Mouse (Mus musculus): ENCODE measurements around the gene Rnf220.

The Rnf220 gene

DNA sequence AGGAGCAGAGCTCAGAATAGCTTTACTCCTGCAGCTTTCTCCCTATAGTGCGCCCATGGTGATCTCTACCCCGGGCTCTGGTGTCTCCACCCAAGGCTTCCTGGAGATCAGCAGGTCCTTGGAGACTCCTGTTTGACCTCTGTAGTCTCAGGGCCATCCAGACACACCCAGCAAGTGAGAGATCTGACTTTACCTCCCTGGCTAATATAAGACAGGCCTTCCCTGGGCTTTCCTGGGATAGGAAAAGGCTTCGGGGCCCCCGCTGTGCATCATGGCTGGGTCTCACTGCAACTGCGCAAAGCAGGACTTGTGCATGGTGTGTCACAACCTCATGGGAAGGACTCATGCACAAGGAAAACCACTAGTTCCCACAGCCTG lies 116.3 kb downstream of the Rnf220 start:
- no peak for DNase-seq (ENCODE audit: low read depth, low spot score)

DNA sequence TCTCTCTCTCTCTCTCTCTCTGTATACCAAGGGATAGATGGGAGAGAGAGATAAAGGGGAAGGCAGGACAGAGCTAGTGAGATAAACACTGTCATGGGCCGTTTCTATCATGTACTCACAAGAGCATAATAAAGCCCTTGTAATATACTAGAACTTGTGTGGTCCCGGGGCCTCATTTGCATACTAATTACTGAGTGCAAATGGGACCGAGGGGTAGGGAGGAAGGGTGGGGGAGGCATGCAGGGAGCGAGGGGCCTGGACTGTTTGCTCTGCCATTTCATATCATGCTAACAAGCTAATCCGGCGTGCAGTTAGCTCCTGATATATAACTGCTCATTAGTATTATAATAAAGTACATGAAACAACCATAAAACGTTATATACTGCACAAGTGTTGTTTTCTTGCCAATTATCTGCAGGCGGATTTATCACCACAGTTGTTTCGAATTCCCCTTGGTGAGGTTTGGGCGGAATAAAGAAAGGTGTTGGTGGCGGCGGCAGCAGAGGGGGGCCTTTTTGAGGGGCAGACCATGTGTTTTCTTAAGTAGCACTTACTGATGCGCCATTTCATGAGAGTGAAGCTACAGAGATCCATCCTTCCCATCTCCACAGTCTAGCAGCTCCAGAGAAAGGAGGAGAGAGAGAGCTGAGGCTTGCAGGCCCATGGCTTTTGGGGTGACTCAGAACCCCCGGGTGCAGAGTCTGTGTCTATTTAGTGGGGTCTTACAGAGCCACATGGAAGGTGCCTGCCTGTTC lies 116.9 kb downstream of the Rnf220 start:
- DNase-seq (ENCODE audit: low read depth, low spot score) = no peak

DNA sequence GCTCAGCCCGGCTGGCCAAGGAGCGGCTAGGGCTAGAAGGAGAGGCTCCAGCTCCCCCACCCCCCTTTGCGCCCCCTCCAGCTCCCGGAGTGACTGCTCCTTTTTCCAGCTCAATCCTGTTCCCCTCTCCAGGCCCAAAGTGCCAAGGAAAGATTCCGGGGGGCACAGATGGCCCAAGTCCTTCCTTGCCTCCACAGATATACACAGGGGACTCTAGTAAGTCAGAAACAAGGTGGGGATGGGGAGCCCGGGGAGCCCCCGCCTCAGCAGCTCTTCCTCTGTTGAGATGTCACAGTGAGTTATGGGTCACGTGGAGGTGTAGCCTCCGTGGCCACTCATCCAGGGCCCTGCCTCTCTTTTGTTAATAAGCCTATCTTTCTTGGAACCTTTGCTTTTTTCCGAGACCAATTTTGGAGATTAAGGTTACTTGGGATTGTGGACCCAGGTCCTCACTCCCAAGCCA lies 122.7 kb downstream of the Rnf220 start:
- no peak for DNase-seq (ENCODE audit: low read depth, low spot score)

DNA sequence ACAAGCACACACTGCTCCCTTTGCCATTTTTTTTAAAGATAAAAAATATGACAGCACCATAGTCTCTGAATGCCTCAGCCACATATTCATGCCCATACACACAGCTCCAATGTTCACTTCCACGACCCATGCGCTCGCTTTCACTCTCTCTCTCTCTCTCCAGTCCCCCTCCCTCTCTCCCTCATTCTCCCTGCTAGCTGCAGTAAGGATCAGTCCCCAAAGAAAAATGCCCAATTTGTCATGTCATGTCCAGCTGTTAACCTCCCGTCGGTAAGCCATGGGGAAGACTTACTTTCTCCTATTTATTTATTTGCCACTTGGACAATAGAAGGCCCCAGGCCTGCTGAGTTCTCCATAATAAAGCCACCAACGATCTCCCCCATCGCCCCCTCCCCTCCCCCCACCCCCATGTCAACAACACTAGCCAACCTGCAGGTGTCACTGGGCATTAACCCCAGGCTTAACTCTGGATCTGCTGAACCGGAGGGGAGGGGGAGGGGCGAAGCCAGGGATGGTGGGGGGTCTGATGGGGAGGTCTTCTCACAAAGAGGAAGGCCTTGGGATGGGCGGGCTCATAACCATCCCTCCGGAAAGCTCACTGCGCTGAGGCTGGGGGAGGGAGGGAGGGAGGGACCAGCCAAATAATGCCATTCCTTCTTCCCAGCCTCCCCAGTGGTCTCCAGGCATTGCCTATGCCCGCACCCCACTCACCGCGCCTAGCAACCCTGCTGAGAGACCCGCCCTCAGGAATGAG lies 123.4 kb downstream of the Rnf220 start:
- DNase-seq (ENCODE audit: low read depth, low spot score) = no peak

DNA sequence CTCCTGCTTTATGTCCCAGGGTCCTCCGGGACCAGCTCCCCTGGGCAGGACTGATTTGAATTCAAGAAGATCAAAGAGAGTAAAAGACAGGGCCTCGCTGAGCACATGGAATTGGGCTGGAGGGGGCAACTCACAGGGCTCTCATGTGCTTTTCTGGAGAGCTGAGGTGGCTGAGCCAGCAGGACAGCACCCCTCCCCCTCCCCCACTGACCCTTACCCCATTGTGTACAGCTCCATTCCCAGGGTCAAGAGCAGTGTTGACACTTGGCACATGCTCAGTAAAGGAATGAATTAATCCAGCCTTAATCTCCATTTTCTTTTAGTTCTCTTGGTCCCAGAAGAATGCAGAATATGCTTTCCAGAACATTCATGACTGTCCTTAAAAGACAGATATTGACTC lies 125.0 kb downstream of the Rnf220 start:
- no peak for DNase-seq (ENCODE audit: low read depth, low spot score)

DNA sequence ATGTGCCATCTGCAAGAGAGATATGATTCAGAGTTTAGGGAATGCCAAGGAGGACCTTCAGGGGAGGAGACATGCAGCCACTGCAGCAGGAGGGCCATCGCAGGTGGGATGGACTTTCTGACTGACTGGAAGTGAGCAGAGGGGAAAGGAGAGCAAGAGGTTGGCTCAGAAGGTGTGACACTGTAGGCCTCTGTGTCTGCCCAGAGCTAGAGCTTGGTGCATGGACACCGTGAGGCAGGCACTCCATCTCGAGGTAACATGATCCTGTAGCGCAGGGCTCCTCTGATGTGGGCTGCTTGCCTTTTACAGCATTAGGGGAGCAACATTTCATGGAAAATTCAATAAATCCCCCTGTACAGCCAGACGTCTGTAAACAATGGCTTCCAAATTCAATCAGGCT lies 126.5 kb downstream of the Rnf220 start:
- DNase-seq (ENCODE audit: low read depth, low spot score) = no peak

DNA sequence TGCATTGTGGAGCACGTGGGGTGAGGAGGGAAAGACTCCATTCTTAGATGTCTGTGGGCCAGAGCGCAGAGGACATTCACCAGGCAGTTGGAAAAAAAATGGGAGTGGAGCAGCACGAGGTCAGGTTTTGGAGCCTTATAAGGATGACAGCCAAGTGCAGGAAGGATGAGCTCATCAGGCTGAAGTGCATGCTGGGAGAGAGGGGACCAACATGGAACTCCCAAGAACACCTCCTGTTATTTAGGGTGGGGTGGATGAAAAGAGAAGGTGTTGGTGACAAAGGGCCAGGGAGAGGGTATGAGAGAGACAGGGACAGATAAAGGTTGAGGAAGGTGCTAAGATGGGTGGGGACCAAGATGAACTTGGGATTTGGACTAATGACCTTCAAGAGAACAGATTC lies 127.3 kb downstream of the Rnf220 start:
- no peak for DNase-seq (ENCODE audit: low read depth, low spot score)

DNA sequence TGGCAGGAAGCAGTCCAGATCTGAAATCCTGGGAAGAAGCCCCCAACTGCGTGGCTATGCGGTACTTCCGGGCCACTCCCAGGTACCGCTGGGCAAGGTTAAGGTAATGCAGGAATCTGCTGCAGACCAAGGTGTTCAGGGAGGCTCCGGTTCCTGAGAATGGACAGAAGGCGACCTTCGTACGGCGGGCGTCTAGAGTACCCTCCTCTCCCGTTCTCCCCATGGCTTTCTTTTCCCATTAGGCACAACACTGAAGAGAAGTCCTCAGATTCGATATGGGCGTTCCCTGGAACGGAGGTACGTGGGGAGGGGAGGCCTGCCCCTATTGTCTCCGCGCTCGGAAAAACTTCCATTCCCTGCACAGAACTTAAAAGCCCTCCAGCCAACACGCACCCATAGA lies 129.5 kb downstream of the Rnf220 start:
- no peak for DNase-seq (ENCODE audit: low read depth, low spot score)

DNA sequence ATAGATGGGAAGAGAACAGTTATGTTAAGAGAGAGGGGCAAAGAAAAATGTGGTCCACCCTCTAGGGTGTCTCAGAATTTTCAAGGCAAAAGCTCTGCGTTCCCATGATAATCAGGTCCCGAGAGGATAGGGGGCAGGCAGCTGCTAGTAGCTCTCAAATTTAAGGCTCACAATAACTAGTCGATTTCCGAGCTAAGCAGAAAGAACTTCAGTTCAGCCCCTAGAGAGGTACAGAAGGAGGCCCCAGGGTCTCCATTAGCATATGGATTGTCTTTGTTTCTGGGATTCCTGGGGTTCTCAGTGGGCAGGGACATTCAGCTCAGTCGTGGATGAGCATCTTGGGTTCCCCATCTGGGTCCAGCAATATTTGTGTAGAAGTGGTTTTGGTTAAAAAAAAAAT lies 134.8 kb downstream of the Rnf220 start:
- no peak for DNase-seq (ENCODE audit: low read depth, low spot score)

DNA sequence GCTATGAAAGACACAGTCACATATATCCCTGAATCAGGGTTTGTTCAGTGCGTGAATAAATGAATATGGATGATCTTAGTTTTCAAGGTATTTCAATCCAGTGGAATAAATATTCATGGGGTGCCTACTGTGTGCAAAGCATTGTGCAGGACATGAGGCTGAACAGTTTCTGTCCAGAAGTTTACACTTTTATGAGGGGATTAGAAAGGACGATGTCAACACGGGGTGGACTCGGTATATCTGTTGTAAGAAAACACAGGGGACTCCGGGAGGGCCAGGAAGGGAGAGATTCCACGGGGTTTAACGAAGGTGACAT lies 135.3 kb downstream of the Rnf220 start:
- no peak for DNase-seq (ENCODE audit: low read depth, low spot score)

DNA sequence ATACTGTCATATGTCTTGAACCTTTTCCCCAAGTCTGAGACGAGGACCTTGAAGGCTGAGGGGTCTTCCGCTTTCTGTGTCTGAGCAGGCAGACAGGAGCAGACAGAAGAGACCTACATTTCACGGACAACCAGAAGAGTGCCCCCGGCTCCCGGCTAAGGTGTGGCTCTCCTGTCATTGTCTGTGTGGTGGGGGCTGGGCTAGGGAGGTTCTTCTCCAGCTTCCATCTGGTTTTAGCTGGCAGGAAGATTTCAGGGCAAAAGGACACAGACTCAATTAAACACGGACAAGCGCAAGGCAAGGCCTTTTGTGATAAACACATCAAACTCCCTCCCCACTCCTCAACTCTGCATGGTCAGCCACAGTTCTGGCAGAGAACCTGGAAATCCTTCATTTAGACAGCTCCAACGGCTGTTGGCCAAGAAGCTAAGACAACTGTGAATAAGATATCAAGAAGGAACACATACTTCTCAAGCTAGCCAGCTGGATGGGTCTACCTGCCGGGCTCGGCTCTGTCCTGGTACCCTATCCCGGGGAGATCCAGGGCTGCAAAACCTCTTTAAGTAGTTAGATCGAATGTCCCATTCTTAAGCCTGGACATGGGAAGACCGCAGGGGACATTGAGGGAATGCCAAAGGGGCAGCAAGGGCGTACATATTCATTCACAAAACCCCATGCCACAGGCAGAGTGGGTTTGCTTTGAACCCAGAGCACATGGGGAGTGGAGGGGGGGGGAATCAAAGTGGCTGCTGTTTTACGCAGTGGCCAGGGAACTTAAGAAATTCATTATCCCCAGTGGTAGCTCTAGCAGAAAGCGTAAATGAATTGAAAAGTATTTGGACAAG lies 135.9 kb downstream of the Rnf220 start:
- DNase-seq (ENCODE audit: low read depth, low spot score) = no peak

DNA sequence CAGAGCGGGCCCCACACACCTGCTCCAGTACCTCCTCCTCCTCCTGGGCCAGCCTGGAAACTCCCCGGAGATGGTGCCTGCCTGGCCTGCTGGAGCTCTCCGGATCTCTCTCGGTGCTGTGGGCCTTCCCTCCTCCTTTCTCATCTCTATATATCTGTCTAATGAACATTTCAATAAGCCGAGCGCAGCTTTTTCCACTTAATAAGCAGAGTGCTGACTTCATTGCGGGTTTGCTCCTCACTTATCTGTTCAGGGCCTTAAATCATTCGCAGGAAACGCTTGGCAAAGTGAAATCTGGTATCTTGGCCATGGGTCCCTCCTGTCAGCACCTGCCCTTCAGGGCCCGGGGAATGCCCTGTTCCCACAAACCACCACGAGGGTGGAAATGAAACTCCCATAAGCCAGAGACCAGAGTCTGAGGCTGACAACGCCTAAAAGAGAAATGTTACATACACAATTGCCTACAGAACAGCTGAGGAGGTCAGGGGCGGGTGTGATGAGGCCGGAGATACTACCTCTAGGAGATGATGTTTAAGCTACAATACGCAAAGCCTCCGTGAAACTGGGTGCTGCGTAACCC lies 137.0 kb downstream of the Rnf220 start:
- DNase-seq (ENCODE audit: low read depth, low spot score) = no peak

DNA sequence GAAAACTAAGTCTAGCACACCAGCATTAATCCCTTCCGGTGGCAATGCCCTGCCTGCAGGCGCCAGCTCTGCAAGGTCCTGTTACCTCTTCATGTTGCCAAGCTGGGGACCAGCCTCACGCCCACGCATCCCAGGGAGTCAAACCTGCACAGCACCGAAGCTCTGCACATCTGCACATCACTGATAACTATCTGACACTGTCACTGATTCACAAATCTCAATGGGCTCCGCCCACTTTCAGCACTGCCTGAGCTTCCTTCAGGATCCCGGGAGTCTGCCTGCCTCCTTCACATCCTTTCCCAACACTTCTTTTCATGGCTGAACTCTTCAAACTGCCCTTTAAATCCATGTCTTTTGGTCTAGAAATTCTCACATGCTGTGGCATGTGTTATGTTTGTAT lies 138.9 kb downstream of the Rnf220 start:
- no peak for DNase-seq (ENCODE audit: low read depth, low spot score)

DNA sequence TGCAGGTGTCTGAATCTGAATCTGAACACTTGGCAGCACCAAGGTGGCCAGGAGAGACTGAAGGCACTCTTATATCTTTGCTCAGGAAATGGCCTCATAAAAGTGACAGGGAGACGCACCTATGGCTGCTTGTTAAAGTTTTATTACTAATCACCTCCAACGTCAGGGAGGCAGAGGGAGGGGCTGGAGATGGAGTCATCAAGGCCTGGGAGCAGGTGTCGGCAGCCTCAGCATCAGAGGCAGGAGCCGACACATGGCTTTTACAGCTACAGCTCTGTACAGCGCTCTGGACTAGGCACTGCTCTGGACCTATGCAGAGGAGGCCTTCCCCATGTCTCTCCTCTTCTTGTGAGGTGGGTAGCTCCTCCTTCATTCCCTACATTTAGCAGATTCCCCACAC lies 139.7 kb downstream of the Rnf220 start:
- no peak for DNase-seq (ENCODE audit: low read depth, low spot score)

DNA sequence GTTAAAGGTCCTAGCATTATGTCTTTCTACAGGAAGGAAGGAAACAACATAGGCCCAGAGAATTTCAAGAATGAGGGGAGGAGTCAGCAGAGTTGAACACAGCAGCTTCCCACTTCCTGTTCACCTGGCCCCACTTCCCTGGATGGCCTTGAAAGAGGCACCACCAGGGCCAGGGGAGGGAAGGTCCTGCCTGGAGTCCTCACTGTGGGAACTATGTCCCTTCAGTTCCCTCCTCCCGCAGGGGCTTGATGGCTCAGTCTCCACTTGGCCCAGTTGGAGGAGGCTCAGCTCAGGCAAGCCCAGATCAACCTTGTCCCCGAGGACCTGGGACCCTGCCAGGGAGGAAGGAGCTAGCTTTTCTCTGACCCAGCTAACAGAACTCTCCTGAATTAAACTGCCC lies 140.6 kb downstream of the Rnf220 start:
- DNase-seq (ENCODE audit: low read depth, low spot score) = no peak

DNA sequence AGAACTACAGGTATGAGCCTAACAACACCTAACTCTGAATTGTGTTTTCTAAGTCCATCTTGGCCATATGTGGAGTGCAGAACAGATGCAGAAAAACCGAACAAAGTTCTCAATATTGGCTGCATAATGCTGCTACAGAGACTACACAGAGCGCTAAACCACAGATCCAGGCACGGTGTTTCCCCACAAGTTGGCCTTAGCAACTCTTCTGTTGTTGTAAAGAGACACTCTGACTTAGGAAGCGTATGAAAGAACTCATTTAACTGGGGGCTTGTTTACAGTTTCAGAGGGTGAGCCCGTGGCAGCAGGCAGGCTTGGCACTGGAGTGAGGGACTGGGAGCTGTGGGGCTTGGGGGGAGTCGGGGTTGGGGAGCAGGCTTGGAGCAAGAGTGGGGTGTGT lies 142.2 kb downstream of the Rnf220 start:
- DNase-seq (ENCODE audit: low read depth, low spot score) = no peak

DNA sequence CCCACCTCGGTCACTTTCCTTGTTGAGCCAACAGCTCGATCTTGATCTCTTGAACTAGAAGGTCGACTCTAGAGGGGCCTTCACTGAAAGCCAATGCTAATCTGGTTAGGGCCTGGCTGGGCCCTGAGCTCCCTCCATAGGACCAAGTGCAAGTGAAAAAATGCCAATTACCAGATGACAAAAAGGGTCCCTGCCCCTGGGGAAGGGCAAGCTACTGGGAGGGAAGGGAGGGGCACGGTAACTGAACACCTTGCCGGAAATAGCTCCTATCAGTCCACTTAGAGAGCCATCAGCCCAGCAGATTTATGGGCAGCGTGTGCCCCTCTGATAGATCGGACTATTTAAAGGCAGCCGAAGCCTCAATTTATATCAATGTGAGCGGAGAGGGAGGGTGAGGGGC lies 143.9 kb downstream of the Rnf220 start:
- no peak for DNase-seq (ENCODE audit: low read depth, low spot score)

DNA sequence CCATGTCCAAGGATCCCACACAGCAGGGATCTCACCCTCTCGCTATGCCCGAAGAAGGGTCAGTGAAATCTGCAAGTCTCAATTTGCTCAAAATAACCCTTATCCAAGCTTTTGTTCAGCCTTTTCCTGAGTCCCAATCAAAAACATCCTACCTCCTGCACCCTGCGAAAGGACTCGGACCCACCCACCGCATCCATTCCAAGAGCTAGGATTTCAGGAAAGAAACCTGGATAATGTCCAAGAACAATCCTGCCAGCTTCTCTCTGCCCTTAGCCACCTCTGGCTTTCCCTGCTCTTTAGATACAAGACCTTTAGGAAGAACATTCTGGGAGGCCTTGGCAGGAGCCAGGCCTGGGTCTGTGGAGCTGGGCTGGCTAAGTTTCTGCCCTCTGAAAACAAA lies 144.8 kb downstream of the Rnf220 start:
- no peak for DNase-seq (ENCODE audit: low read depth, low spot score)

DNA sequence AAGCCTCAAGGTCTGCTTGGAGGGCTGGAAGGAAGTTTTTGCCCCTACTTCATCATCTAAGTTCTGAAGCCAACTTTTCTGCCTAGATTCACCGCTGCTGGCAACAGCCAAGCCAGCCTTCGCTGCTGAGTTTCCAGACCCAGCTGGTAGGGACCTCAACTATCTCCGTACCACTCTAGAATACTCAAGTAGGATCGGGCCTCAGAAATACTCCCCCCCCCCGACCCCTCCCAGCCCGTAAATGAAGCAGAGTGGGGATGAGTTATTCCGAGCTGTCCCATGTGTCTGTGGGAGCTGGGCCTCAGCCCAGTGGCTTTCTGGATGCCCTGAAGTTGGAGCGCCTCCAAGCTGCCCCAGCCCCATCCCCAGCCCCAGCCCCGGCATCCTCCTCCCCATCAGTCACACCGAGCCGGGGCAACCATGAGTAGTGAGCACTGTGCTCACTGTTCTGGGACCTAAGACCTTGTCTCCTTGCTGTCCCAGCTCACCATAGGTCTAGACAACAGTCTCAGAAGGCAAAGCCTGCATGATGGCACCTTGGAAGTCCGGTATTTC lies 146.6 kb downstream of the Rnf220 start:
- DNase-seq (ENCODE audit: low read depth, low spot score) = no peak

DNA sequence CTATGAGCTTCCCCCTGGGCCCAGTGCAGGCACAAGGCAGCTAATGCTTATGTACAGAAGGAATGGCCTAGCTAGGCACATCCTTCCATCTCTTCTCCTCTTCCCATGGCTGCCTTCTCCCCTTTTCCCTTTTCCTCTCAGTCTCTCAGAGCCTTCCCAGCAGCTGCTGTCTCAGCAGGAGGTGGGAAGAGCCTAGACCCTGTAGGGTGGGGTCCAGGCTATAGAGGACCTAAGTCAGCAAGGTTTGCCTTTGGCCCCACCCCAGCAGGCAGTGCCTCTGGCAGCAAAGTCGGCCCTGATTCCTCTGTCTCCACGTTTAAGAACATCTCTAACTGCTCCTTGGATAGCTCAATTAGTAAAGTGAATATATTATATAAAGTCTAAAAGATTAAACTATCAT lies 147.5 kb downstream of the Rnf220 start:
- DNase-seq (ENCODE audit: low read depth, low spot score) = no peak

DNA sequence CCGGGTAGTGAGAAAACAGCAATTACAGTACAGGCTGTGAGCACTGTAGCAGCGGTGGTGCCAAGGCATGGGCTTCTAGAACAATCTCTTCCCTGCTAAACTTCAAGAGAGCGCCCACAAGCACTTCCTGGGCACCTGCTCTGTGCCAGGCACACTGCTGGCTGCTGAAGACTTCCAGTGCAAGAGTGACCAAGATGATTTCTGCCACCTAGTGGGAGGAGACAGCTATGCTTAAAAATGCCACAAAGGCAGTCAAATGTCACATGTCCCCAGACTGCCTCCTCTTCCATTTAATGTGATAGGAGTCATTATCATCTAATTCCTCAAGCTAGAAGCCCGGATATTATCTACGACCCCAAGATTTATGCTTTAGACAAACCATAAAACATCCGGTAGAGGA lies 150.8 kb downstream of the Rnf220 start:
- DNase-seq (ENCODE audit: low read depth, low spot score) = no peak

DNA sequence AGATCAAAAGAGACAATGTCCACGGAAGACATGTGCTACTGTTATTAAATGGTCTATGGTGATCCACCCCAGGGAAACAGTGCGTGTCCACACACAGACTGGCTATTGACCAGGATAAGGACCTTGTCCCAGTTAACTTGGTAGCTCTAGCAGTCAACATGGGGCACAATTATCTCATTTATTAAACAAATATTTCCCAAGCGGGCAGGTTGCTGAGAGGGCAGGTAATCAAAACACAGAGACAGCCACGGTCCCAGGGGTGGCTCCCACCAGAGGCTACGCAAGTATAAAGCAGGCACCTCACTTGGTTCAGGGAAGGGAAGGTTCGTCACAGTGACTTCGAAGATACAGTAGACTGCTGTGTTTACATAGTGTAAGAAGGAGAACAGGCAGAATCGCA lies 153.5 kb downstream of the Rnf220 start:
- DNase-seq (ENCODE audit: low read depth, low spot score) = no peak

Measured in brain, embryonic 18.5 days (tissue).